Mouse (Mus musculus): ENCODE results near the gene Aurka.

- TF ChIP-seq POLR2A (IDR thresholded peaks at IDR 0.05; ENCODE audit: borderline replicate concordance, low read depth, low read length): no peak
- no peak for TF ChIP-seq CTCF (IDR thresholded peaks at IDR 0.05; ENCODE audit: low read depth, low read length)
Measured at GRCm38 (mm10) chr2:172401116-172401825, 30.9 kb upstream of the Aurka start.
